Mouse (Mus musculus): Measurements from ENCODE around the gene Ccr2.
"Not testable (repeated sequence)": the region's sequence is repeated elsewhere in the genome, so short reads cannot be mapped to it uniquely, and the experiment has no call there.

Ccr2 gene

GRCm38 (mm10) chr9:124101723-124102122, at the start of gene Ccr2:
TSS of gene Ccr2 (plus strand) at chr9:124101950.
- no peak for DNase-seq (ENCODE audit: low read depth, low spot score)

GRCm38 (mm10) chr9:124053532-124053931, 48.2 kb upstream of the Ccr2 start:
- no peak for DNase-seq (ENCODE audit: low read depth, low spot score)

GRCm38 (mm10) chr9:124056158-124056709, 45.5 kb upstream of the Ccr2 start:
- no peak for DNase-seq (ENCODE audit: low read depth, low spot score)

- DNase-seq (ENCODE audit: low read depth, low spot score) = no peak
Observed at GRCm38 (mm10) chr9:124059660-124060352, 41.9 kb upstream of the Ccr2 start.

GRCm38 (mm10) chr9:124061474-124062432, 40.0 kb upstream of the Ccr2 start:
- DNase-seq (ENCODE audit: low read depth, low spot score) = not testable (repeated sequence)

- no peak for DNase-seq (ENCODE audit: low read depth, low spot score)
Observed at GRCm38 (mm10) chr9:124066572-124067103, 35.1 kb upstream of the Ccr2 start.

- no peak for DNase-seq (ENCODE audit: low read depth, low spot score)
Observed at GRCm38 (mm10) chr9:124068098-124069058, 33.4 kb upstream of the Ccr2 start.

GRCm38 (mm10) chr9:124071506-124071905, 30.2 kb upstream of the Ccr2 start:
- DNase-seq (ENCODE audit: low read depth, low spot score) = no peak

GRCm38 (mm10) chr9:124079803-124080202, 21.9 kb upstream of the Ccr2 start:
- no peak for DNase-seq (ENCODE audit: low read depth, low spot score)

- not testable (repeated sequence) for DNase-seq (ENCODE audit: low read depth, low spot score)
Observed at GRCm38 (mm10) chr9:124080471-124080870, 21.3 kb upstream of the Ccr2 start.

GRCm38 (mm10) chr9:124090441-124090840, 11.3 kb upstream of the Ccr2 start:
- DNase-seq (ENCODE audit: low read depth, low spot score) = no peak

GRCm38 (mm10) chr9:124099127-124099526, 2.6 kb upstream of the Ccr2 start:
- DNase-seq (ENCODE audit: low read depth, low spot score) = no peak

- no peak for DNase-seq (ENCODE audit: low read depth, low spot score)
Observed at GRCm38 (mm10) chr9:124100357-124100756, 1.4 kb upstream of the Ccr2 start.

- DNase-seq (ENCODE audit: low read depth, low spot score) = no peak
Observed at GRCm38 (mm10) chr9:124103199-124103598, 1.4 kb downstream of the Ccr2 start.

- no peak for DNase-seq (ENCODE audit: low read depth, low spot score)
Observed at GRCm38 (mm10) chr9:124105196-124105595, 3.4 kb downstream of the Ccr2 start.

- DNase-seq (ENCODE audit: low read depth, low spot score) = no peak
Observed at GRCm38 (mm10) chr9:124107232-124107631, 5.5 kb downstream of the Ccr2 start.

GRCm38 (mm10) chr9:124108356-124109127, 6.8 kb downstream of the Ccr2 start:
- no peak for DNase-seq (ENCODE audit: low read depth, low spot score)

GRCm38 (mm10) chr9:124111997-124112396, 10.2 kb downstream of the Ccr2 start:
- DNase-seq (ENCODE audit: low read depth, low spot score) = no peak

GRCm38 (mm10) chr9:124112591-124113239, 11.0 kb downstream of the Ccr2 start:
- DNase-seq (ENCODE audit: low read depth, low spot score) = no peak

- DNase-seq (ENCODE audit: low read depth, low spot score) = no peak
Observed at GRCm38 (mm10) chr9:124113777-124114176, 12.0 kb downstream of the Ccr2 start.
